Mouse (Mus musculus): ENCODE measurements around the gene F11.

F11 gene

DNA sequence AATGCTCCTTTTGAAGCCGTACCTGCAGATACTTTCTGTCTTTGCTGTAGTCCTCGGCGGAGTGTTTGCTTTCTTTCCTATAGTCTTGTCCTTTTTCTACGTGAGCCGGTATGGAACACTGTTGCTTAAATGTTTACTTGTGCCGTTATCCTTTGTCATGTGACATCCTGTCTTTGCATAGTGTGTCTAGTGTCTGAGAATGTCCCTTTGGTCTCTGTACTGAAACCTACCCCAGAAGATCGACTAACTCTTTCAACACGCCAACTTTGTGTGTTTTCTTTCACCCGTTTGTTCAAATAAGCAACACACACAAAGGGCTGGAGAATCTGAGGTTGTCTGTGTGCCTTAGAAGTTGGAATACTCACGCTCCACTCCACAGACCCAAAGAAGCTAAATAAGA is at the start of gene F11:
Gene F11 (minus strand): TSS at position 112 of the 400 bp plus-strand sequence.
- DNase-seq, result no peak

DNA sequence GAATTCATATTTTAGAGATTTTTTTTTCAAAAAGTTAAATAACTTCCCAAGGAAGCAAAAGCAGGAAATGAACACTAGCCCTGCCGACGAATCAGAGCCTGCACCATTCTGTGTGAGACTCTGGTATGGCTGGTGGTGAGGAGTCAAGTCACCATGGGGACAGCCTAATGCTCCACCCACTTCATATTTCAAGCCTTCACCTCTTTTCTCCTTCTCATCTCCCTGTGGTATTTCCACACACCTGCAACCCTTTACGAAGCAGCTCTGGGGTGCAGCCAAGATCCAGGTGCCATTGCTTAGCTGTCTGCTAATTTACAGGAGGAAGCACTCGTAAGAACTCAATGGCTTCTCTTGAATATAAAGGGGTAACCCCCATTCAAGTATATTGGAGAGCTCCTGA is 49.1 kb upstream of the F11 start:
- no peak for DNase-seq

DNA sequence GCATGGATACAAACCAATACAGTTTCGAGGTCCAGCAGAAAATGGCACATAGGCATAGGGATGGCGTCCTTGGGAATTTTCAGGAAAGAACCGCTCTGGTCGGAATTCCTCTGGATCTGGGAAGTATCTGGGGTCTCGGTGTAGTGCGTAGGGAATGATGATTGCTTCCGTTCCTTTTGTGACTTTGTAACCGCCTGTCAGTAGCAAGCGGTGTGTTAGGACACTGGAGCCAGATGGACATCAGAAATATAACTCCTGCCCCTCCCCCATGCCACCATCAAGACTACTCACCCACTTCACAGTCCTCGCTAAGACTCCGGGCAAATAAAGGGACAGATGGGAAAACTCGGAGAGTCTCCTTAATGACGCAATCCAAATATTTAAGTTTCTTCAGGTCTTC is 46.5 kb upstream of the F11 start, which contains the start of gene Gm45753:
Gene Gm45753 (minus strand): TSS at position 101 of the 400 bp plus-strand sequence.
- DNase-seq, result no peak

- no peak for DNase-seq
Measured at GRCm38 (mm10) chr8:45305479-45305878, 43.6 kb upstream of the F11 start.

DNA sequence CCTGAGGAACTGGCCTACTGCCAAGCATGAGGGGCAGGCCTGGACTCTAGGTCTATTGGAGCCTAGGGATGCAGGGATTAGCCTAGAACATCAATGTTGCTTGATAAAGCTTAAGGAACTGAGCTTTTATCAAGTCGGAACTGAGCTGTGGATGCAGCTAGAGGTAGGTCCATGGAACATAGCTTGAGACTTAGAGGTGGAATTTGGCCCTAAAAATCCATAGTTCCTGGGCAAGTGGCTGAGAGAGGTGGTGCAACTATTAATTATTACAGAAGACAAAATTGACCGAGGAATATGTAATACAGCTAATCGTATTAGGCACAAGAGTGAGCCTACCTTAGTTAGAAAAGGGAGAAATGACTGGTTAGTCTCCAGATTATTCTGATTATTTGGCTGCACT is 42.5 kb upstream of the F11 start:
- no peak for DNase-seq

DNA sequence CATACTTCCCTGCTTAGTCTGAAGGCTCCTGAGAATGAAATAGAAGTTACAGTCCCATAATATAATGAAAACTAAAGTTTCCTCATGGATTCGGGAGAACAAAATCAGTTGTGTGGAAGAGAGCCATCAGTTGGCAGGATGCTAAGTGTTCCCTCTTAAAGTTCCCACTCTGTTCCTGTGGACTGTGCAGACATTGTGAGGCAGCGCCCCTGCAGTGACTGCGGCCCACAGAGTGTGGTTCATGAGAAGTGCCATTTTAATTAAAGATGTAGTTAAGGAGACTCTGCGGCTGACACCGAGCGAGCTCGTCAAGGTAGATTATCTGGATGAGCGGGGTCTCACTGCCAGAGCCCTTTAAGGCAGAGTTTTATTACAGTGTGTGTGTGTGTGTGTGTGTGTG is 40.6 kb upstream of the F11 start:
- no peak for DNase-seq

DNA sequence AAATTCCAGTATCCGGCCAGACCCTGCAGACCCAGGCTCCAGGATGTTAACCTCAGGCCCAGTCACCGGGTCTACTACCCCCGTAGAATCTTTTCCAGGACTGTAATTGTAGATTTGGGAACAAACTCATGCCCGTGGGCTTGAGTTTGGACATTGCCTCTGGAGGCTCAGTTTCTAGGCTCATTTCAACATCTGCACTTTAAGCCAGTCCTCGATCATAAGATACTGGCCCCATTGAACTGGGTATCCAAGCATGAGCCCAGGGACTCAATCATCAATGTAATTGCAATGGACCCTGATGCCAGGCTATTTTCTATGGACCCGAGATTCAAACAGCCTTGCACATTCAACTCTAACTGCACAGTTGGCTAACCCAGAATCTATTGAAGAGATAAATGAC is 33.4 kb upstream of the F11 start:
- DNase-seq, result no peak

- no peak for DNase-seq
Measured at GRCm38 (mm10) chr8:45294687-45295086, 32.9 kb upstream of the F11 start, which contains the start of gene Klkb1. Gene Klkb1, minus strand, starts transcription at chr8:45294859.

GRCm38 (mm10) chr8:45291790-45292189 is 30.0 kb upstream of the F11 start:
- no peak for DNase-seq

- no peak for DNase-seq
Measured at GRCm38 (mm10) chr8:45281630-45282029, 19.8 kb upstream of the F11 start.

- DNase-seq, result no peak
Measured at GRCm38 (mm10) chr8:45277453-45277852, 15.6 kb upstream of the F11 start.

DNA sequence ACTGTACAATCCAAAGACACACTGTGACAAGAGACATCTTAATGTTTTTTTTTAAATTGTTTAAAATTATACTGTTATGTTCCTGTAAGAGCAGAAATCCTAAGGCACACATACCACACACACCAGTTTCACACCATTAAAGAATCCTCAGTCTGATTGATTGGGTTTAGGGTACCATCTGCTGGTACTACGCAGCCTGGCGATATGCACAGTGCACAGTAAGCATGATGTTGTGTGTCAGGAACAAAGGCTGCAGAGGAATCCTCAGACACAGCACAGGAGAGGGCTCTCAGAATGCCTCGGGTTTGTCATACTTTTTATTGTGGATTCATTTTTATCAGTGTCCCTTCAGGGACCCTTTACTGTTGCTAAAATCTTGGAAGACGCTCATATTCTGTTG is 12.5 kb upstream of the F11 start:
- DNase-seq, result no peak

DNA sequence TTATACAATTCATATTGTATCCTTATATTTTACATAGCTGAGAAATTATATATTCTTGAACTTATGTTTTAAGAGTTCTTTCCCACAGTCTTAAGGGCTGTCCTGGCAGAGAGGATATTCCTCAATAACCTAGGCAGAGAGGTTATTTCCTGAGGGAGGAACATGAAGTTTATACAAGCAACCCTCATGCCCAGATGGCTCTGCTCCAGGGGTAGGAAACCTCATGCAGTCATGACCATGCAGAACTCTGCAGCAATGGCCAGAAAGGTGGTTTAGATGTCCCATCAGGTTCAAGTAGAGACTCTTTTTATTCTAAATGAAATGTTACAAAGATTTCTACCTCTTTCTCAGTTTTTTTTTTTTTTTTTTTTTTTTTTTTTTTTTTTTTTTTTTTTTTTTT is 7.2 kb upstream of the F11 start:
- no peak for DNase-seq

- no peak for DNase-seq
Measured at GRCm38 (mm10) chr8:45268485-45268884, 6.7 kb upstream of the F11 start.

- DNase-seq, result no peak
Measured at GRCm38 (mm10) chr8:45267611-45268391, 6.0 kb upstream of the F11 start.

DNA sequence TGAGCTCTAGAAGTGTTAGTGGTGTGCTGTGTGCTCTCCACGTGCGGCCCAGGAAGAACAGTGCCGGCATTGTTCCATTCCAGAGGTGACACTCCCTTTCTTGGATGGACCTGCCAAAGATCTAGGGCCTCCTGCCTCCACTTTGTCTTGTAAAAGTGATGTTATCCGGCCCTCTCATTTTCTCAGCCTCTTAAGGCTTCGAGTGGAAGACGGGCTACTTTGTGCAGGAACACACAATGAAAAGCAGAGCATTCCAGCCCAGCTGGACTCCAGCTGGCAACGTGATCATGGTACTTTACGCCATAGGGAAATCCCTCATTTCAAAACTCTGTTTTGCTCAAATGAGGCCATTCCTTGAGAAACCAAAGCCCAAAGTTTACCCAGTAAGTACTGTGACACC is 5.2 kb upstream of the F11 start:
- DNase-seq, result no peak

GRCm38 (mm10) chr8:45264918-45265317 is 3.1 kb upstream of the F11 start:
- DNase-seq, result no peak

- DNase-seq, result no peak
Measured at GRCm38 (mm10) chr8:45262851-45263250, 1.0 kb upstream of the F11 start.

GRCm38 (mm10) chr8:45258421-45258820 is 3.4 kb downstream of the F11 start:
- no peak for DNase-seq

DNA sequence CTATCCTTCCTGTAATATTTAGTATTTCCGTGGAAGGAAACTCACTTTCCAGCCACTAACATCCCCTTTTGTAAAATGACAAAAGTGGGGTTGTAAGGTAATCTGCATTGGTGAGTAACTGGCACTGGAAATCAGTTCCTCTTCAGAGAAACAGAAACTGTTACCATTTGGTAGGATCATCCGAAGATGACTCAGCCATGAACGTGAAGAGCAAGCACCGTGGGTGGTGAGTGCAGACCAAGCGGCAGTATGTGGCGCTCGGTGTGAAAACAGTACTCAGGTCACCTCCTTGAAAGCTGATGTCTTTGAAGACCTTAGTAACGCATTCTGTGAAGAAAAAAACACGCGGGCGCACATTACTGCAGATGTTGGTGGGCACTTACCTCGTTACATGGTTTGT is 6.8 kb downstream of the F11 start:
- DNase-seq, result no peak

DNA sequence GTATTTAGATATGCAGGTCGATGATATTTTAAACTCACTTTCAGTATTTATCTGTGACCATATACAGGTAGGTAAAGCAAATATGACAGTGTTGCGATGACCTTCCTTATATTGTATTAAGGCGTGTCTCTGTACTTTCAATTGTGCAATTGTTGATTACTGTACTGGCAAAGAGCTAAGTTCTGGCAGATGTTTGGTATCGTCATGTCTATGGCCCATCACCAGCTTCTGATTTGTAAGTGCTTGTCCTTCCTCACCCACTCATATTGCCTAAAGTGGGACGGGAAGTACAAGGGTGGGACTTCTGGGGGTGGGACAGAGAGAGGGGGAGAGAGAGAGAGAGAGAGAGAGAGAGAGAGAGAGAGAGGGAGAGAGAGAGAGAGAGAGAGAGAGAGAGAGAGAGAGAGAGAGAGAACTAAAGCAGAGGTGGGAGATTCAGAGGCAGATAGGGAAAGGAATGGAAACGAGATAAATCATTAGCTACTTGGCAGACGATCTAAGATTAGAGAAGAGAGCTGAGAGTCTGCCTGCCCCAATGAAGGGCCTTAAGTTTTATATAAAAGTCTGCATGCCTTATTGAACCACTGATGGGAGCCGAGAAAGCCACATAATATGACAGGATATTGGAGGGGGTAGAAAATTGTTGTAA is 7.5 kb downstream of the F11 start:
- DNase-seq, result no peak

DNA sequence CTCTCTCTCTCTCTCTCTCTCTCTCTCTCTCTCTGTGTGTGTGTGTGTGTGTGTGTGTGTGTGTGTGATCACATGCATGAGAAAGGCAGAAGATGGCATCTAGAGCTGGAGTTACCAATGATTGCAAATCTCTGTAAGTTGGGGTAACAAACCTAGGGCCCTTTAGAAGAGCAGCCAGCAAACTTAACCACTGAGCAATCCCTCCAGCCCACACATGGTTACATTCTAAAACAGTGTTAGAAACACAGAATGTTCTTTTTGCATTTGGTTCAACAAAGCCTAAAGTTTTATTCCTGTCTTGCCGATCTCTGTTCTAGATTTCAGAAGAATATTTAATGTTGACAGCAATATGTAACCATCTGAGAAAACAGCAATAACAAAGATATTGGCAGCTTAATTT is 8.2 kb downstream of the F11 start:
- no peak for DNase-seq

DNA sequence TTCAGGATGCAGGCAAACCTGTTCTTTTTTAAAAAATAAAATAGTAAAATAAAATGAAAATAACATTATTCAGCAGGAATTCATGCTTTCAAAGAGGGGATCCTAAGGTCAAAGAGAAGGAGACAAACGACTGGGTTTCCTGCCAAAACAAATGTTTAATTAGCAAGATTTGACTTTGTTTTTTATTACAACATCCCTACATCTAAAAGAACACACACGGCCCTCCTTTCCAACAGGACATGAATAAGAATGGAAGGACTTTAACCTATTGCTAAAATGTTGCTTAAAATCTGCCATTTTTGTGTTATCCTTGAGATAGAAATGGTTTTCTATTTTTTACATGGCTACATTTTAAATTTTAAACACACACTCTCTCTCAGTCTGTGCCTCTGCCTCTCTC is 8.7 kb downstream of the F11 start:
- DNase-seq, result no peak

GRCm38 (mm10) chr8:45246307-45246706 is 15.5 kb downstream of the F11 start:
- DNase-seq, result no peak

DNA sequence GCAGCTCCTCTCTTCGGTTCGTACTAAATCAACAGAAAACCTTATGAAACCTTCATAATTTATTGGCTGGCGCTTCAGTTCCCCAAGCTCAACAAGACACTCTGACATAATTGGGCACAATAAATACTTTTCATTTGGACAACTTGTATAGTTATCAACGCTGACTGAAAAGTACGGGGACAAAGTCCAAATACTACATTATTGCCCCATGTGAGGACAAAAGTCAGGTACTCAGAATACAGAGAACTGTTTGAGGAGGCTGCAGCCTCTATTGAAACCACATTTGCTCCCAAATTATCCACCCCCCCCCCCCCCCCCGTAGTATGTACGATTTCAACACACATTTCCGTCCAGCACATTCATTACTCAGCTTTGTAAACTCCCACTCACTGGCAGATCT is 22.5 kb downstream of the F11 start:
- DNase-seq, result no peak
